Mouse (Mus musculus): ENCODE results near the gene Kyat3. TPM values are rescaled to one million over a fixed set of nuclear protein-coding genes. Genes with fewer than 3 reads are reported as not detected.

Kyat3 gene
- polyA plus RNA-seq, 1 experiment from 2014 or later: 13.1 TPM

Other genes starting within 250 kb of the Kyat3 start
- gene Gbp5, start 207.1 kb upstream of the Kyat3 start, polyA plus RNA-seq (2016; fragmentation: Nextera tagmentation; extraction: Ambion mirVana): 0.04 TPM in 1 of 2 replicates, not detected in the other
- 0.72 and 1.4 TPM in 2 replicates for gene Gbp7, start 170.7 kb upstream of the Kyat3 start, polyA plus RNA-seq (2016; fragmentation: Nextera tagmentation; extraction: Ambion mirVana)
- gene Gbp3, start 141.0 kb upstream of the Kyat3 start, polyA plus RNA-seq (2016; fragmentation: Nextera tagmentation; extraction: Ambion mirVana): 0.15 and 0.31 TPM in 2 replicates
- not detected in 2 replicates for gene Gbp2b, start 106.2 kb upstream of the Kyat3 start, polyA plus RNA-seq (2016; fragmentation: Nextera tagmentation; extraction: Ambion mirVana)
- gene Gbp2, start 80.4 kb upstream of the Kyat3 start, polyA plus RNA-seq (2016; fragmentation: Nextera tagmentation; extraction: Ambion mirVana): 0.16 TPM in 1 of 2 replicates, not detected in the other
- 88.7 and 95.4 TPM in 2 replicates for gene Gtf2b, start 64.0 kb downstream of the Kyat3 start, polyA plus RNA-seq (2016; fragmentation: Nextera tagmentation; extraction: Ambion mirVana)
- 47.4 and 55.6 TPM in 2 replicates for gene Pkn2, start 181.0 kb downstream of the Kyat3 start, polyA plus RNA-seq (2016; fragmentation: Nextera tagmentation; extraction: Ambion mirVana)

All from limb, embryonic 10.5 days (tissue).